Comparison of ENCODE assay signal across 15 mouse cellular contexts in genomic region chr11:84686473-84686872, GRCm38 (mm10).
"Had no signal": no experiment of that assay in that cellular context is flagged by ENCODE, and none has a peak within 500 bp of the region (broad histone marks: within the 10 kb centered on the region; RNA-seq: fewer than 3 reads in every experiment).

No protein-coding gene starts in this region.

- ATAC-seq: intestine, postnatal 0 days; lung, postnatal 0 days had no signal

- H3K27ac ChIP-seq: left cerebral cortex, adult 2 months; limb, embryonic 10.5 days; liver, embryonic 15.5 days; midbrain, embryonic 12.5 days; stomach, postnatal 0 days had no signal

- DNase-seq: kidney, adult 8-10 months; kidney, postnatal 25 days; lung, adult 2 months; lung, postnatal 36 days; right cerebral cortex, adult 18-20 months; right cerebral cortex, postnatal 25 days; thymus, postnatal 4 days had no signal

- H3K4me3 ChIP-seq: left cerebral cortex, adult 2 months; limb, embryonic 10.5 days; liver, embryonic 15.5 days; midbrain, embryonic 12.5 days had no signal

- H3K9me3 ChIP-seq: limb, embryonic 10.5 days; liver, embryonic 15.5 days; midbrain, embryonic 12.5 days had no signal

- H3K4me2 ChIP-seq: liver, embryonic 11.5 days; liver, embryonic 15.5 days; midbrain, embryonic 12.5 days had no signal

- H3K9ac ChIP-seq: liver, embryonic 15.5 days; midbrain, embryonic 12.5 days had no signal

- H3K36me3 ChIP-seq: limb, embryonic 10.5 days; liver, embryonic 15.5 days; midbrain, embryonic 12.5 days had no signal
